Mouse (Mus musculus) macrophage (primary cell): ENCODE measurements at regions not wholly inside any gene's neighbourhood (a gene's known extent, or its start where the extent isn't known, plus 50 kb on each side); places are given as distances from the start of the nearest gene placed in this dataset.

Source experiments
- H3K27ac ChIP-seq: fragments of 350-480 bp; formaldehyde crosslinking; 2 replicates; pipeline ENCODE4 v1.9.0; 2021
- H3K36me3 ChIP-seq: fragments of 350-480 bp; formaldehyde crosslinking; 2 replicates; pipeline ENCODE4 v1.9.0; 2021; ENCODE audit errors: inconsistent target
- H3K4me3 ChIP-seq: fragments of 350-480 bp; formaldehyde crosslinking; 2 replicates; pipeline ENCODE4 v1.9.0; 2021; ENCODE audit errors: inconsistent target
- H3K79me2 ChIP-seq: fragments of 350-480 bp; formaldehyde crosslinking; 2 replicates; pipeline ENCODE4 v1.9.0; 2021; ENCODE audit errors: inconsistent target
- WGBS: methylation state at CpG from one replicate; pipeline ENCODE4 v1.1.7; 2026; ENCODE audit warnings: inconsistent platforms; ENCODE audit not compliant: missing documents; 5-methylcytosine and 5-hydroxymethylcytosine counted together

DNA sequence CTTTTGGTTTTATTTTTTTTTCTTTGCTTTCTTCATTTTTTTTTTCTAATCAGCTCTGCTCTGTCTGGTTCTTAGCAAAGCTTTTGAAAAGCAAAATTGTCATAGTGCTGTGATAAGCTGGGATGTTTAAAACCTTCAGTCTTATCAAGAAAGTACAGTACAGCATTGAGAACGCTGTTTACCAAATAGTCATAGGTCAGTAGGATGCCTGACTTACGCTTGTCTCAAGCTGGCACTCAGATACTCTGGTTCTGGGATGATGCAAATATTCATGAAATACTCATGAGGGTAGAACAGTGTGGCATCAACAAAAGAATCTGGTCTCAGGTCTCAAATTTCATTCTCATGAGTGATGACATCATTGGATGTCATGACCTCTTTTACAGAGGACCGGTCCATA lies 166.1 kb upstream of the Krr1 start:
- 97% methylated on average over 3 of the region's 3 CpGs for WGBS
- no peaks in the 10 kb centered on the region for H3K36me3 ChIP-seq
- H3K27ac ChIP-seq = no peak overlapping the region
- H3K4me3 ChIP-seq = no peak overlapping the region
- H3K79me2 ChIP-seq = no peaks in the 10 kb centered on the region

DNA sequence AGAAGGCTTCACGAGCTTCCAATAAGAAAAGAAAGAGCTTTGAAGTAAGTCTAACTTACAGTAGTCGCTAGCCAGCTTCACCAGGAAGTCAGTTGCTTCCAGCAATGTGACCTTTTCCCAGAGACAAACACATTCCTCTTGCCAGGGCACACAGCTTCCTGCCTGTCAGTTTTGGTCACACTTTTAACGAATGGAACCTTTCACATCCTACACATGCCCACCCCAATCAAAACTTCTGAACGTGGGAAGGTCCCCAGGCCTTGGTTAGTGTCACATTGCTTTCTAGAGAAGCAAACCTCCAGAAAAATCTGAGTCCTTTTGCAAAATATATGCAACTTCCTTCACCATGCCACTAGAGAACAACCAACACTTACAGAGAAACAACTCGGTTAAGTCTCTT lies 165.5 kb upstream of the Krr1 start:
- Histone ChIP-seq H3K27ac (no peak overlapping the region), H3K4me3 (no peak overlapping the region), H3K36me3 (no peaks in the 10 kb centered on the region), H3K79me2 (no peaks in the 10 kb centered on the region)
- 20% methylated on average over 5 of the region's 5 CpGs for WGBS

DNA sequence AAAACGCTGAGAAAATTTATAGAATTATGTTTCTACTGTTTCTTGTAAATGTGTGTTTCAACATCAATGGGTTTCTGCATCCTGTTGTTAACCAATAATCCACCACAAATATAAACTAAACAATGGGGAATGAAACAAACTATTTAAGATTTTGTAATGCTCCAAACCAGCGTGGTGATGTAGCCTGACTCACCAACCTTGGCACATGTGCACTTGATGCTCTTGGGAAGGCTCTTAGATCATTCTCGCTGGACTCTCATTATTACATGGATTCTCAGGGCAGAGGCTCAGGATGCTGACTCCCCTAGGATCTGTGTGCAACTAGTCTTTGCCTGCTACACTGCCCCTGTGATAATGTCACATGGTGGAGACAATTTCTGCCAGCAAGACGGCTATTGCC lies 158.7 kb upstream of the Krr1 start:
- no peaks in the 10 kb centered on the region for H3K36me3 ChIP-seq
- no peak overlapping the region for H3K4me3 ChIP-seq
- no peak overlapping the region for H3K27ac ChIP-seq
- H3K79me2 ChIP-seq = no peaks in the 10 kb centered on the region
- 74% methylated on average over 3 of the region's 4 CpGs for WGBS

DNA sequence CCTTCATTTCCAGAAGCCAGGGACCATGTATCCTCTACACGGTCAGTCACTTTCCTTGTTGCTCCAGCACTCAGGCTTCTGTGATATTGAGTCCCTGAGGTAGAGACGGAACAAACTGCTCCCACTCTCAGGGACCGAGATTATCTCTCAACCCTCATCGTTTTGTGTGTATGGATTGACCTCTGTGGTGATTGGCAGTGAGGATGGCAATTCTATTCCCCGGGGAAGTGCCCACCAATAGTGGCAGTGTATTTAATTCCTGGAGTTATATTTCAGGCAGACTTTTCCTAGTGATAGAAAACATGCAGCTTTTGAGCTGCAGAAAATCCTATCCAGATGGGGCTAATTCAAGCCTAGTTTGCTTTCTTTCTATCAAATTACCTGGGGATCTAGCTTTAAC lies 157.8 kb upstream of the Krr1 start:
- Histone ChIP-seq H3K79me2 (no peaks in the 10 kb centered on the region), H3K36me3 (no peaks in the 10 kb centered on the region), H3K4me3 (no peak overlapping the region), H3K27ac (no peak overlapping the region)
- 90% methylated on average over 5 of the region's 5 CpGs for WGBS

DNA sequence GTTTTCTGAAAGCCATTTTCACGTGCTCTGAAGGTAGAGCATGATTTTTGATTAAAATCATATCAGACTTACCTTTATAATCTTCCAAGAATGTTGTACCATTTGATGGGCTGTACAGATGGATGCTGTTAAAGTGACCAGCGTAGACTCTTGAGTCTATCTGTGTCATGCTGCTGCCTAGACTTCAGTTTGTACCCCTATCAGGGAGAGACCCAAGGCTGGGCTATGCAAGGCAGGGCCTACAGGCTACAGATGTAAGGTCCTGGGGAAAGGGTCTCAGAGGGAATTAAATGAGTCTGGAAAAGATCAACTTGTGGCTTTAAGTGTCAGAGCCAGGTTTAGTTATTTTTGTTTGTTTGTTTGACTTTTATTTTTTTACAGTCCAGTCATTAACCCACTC lies 157.3 kb upstream of the Krr1 start:
- no peak overlapping the region for H3K4me3 ChIP-seq
- H3K27ac ChIP-seq = no peak overlapping the region
- H3K36me3 ChIP-seq = no peaks in the 10 kb centered on the region
- WGBS = 81% methylated on average over 2 of the region's 2 CpGs
- H3K79me2 ChIP-seq = no peaks in the 10 kb centered on the region

DNA sequence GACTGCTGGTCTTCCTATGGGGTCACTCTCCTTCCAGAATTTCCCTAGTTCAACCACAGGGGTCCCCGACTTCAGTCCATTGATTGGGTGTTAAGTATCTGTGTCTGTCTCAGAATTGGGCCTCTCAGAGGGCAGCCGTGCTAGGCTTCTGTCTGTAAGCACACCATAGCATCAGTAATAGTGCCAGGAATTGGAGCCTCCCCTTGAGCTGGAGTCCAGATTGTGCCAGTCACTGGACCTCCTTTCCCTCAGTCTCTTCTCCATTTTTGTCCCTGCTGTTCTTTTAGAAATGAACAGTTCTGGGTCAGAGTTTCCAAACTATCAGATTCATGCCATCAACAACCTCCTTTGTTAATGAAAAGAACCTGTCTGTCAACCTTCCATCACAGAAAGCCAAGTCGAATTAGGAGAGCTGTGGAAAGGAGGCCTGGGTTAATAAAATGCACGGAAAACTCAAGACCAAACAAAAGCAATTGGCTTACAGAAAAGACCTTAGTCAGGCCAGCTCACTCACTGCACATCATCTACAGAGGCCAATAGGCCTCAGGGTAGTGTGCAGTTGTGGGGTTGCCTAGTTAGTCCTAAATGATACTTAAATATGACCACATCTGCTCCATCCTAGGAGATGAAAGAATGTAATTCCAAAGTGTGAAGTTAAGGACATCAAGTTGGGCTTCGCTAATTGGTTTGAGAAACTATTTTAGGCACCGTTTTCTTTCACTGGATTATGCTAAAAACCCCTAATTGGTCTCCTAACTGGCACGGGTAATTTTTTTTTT lies 156.5 kb upstream of the Krr1 start:
- Histone ChIP-seq H3K27ac (no peak overlapping the region), H3K79me2 (no peaks in the 10 kb centered on the region), H3K36me3 (no peaks in the 10 kb centered on the region), H3K4me3 (no peak overlapping the region)
- 91% methylated on average over 7 of the region's 7 CpGs for WGBS

DNA sequence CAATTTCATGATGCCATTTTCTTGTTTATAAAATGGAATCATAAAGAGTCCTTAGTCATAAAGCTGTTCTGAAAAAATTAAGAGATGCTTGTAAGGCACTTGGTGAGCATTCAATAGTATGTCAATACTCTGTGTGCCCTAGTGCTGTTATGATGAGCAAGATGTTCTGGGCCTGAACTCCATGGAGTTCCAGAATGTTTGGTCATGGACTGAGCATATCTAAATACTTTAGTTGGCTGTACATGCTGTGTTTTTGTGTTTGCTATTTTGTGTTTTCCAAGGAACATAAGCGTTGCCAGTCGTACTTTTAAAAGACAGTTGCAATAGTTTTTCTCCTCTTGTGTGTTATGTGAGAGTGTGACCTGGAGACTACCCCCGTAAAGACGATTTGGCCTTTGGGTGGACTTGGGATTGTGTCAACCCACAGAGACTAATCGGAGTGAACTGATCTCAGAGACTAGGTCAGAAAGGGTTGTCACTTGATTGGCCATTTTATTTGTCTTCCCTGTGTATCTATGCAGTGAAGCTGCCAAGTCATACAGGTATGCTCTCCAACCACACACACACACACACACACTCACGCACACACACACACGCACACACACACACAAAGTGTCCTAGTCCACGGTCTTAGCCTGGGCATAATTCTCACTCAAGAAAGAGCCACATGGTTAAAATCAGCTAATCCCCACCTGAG lies 152.6 kb upstream of the Krr1 start:
- no peaks in the 10 kb centered on the region for H3K79me2 ChIP-seq
- H3K36me3 ChIP-seq = no peaks in the 10 kb centered on the region
- no peak overlapping the region for H3K27ac ChIP-seq
- H3K4me3 ChIP-seq = no peak overlapping the region
- 94% methylated on average over 8 of the region's 8 CpGs for WGBS

DNA sequence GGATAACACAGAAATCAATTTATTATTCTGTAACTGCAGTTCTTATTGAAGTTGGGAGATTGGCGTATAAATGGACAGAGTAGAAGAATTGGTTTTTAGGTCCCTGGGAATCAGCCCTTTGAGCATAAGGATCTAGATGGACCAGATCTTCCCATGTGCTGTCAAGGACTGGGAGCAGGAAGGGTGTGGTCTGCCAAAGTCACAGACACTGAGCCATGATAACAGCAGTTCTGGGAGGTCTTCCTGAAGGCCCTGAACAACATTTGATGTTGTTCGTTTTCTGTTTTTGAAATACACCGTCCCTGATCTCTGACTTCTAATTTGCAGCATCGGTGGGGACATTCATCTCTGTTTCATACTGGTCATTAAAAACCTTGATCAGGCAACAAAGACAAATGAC lies 147.6 kb upstream of the Krr1 start:
- H3K27ac ChIP-seq = no peak overlapping the region
- no peaks in the 10 kb centered on the region for H3K79me2 ChIP-seq
- no peak overlapping the region for H3K4me3 ChIP-seq
- H3K36me3 ChIP-seq = no peaks in the 10 kb centered on the region
- WGBS = 88% methylated on average over 4 of the region's 4 CpGs

DNA sequence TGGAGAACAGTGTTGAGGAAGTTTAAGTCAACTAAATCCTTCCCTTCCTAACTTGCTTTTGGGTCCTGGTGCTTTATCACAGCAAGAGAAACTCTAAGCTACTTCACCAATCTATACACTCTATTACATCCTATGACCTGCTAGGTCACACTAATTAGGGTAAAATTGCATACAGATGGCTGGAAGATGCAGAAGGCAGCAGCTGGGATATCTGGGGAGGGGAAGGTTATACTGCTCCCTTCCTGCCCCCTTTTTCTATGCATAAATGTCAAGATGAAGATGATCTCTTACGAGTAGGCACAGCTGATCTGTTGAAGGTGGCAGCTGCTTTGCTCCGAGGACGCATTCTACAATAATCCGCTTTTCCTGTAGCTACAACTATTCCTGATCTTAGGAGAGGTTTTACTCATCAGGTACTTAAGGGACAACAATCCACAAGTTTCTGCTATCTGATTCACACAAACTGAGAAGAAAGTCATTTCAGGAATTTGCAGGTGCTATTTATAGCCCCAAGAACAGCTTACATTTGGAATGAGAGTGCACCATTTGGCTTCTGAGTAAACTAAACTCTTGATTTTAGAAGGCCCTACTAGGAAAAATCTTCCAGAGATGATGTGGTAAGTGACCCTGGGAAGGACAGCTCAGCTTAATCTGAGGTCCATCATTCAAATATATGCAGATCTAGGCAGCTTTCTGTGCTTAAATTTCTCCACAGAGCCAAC lies 146.3 kb upstream of the Krr1 start:
- no peak overlapping the region for H3K27ac ChIP-seq
- 98% methylated on average over 4 of the region's 4 CpGs for WGBS

DNA sequence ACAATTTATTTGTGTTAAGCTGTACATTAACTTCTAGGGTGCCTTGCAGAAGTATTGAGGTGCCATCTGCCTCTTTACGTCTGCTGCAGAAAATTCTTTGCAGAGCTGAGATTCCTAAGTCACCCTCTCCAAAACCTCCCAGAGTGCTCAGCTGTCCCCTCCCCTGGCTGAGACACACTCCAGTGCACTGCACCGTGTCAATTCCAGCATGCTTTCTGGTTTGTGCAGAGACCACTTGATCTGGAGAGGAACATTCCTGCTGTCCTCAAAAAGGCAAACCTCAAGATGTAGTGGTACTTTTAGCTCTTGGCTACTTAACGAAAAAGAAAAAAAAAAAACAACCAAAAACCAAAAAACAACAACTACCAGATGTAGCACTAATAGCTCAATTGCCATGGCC lies 145.2 kb upstream of the Krr1 start:
- 94% methylated on average over 2 of the region's 3 CpGs for WGBS
- H3K79me2 ChIP-seq = no peaks in the 10 kb centered on the region
- H3K4me3 ChIP-seq = no peak overlapping the region
- H3K27ac ChIP-seq = no peak overlapping the region
- no peaks in the 10 kb centered on the region for H3K36me3 ChIP-seq

More for the DNA sequence above, 146.3 kb upstream of the Krr1 start:
- no peak overlapping the region for H3K4me3 ChIP-seq
- H3K36me3 ChIP-seq = no peaks in the 10 kb centered on the region
- no peaks in the 10 kb centered on the region for H3K79me2 ChIP-seq

DNA sequence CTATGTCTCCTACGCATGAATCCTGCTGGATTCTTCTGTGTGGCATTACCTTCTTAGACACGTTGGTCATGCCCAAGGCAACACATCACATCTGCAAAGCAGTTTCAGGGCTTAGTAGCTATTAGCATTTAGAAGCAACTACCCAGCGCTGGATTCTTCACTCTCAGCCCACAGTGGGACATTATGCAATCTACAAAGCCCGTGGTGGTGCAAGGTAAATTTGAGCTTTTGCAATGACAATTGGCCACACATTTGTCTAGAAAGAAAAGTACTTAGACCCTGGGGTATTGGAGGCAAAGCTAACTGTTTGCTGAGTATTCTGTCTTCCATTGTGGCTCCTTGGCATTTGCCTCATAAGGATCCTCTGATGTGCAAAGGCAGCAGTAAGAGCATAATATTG lies 144.5 kb upstream of the Krr1 start:
- Histone ChIP-seq H3K79me2 (no peaks in the 10 kb centered on the region), H3K36me3 (no peaks in the 10 kb centered on the region), H3K27ac (no peak overlapping the region), H3K4me3 (no peak overlapping the region)
- WGBS = 41% methylated on average over 4 of the region's 4 CpGs

DNA sequence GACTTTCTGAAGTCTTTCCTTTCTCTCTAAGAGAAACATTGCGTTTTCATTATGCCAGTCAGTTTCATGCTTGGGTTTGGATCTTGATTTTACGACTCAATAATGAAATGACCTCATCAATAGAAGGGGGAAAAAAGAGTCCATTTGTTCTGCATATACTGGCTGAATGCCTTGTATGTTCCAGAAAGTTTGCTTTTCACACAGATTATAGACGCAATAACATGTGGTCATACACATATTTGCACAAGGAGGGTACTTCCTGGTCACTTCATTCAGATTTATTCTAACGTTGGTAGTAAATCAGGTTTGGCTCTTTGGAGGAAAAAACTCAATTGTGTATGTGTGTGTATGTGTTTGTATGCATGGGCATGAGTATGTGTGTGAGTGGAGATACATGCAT lies 143.9 kb upstream of the Krr1 start:
- no peak overlapping the region for H3K4me3 ChIP-seq
- WGBS = 90% methylated on average over 4 of the region's 4 CpGs
- H3K79me2 ChIP-seq = no peaks in the 10 kb centered on the region
- H3K36me3 ChIP-seq = no peaks in the 10 kb centered on the region
- H3K27ac ChIP-seq = no peak overlapping the region

DNA sequence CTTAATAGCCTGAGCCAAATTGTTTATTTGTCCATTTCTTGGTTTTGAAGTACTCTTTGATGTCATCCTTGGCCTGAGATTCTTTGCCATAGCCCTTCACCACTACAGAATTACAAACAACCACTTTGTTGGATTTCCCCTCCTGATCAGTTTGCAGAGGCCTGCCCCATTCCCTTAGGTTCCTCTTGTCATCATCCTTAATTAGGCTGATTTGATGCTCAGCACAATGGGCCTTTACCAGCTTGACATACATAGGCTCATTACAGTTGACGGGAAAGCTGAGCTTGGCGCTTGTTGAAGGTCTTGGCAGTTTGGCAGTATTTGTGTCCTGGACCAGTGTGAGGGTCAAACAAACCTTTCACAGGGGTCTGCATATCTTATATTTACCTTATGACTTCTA lies 143.2 kb upstream of the Krr1 start:
- H3K79me2 ChIP-seq = no peaks in the 10 kb centered on the region
- WGBS = 100% methylated on average over 2 of the region's 2 CpGs
- H3K4me3 ChIP-seq = no peak overlapping the region
- no peak overlapping the region for H3K27ac ChIP-seq
- H3K36me3 ChIP-seq = no peaks in the 10 kb centered on the region

DNA sequence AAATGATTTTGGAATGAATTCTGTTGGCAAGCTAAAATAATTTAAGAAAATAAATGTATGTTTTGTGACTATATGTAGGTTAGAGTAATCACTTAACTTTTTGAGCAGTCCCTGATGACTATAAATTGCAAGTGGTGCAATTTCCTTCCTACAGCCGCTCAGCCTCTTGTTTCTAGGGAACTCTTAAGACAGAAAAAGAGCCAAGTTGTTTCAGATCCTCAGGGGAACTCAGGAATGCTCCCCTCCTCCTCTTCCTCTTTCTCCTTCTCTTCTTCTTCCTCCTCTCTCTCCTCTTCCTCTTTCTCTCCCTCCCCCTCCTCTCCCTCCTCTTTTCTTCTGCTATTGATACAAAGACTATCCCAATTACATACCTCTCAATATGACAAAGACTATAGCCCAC lies 141.4 kb upstream of the Krr1 start:
- WGBS = 0% methylated on average over 1 of the region's 1 CpGs
- no peaks in the 10 kb centered on the region for H3K36me3 ChIP-seq
- no peak overlapping the region for H3K4me3 ChIP-seq
- H3K27ac ChIP-seq = no peak overlapping the region
- H3K79me2 ChIP-seq = no peaks in the 10 kb centered on the region

DNA sequence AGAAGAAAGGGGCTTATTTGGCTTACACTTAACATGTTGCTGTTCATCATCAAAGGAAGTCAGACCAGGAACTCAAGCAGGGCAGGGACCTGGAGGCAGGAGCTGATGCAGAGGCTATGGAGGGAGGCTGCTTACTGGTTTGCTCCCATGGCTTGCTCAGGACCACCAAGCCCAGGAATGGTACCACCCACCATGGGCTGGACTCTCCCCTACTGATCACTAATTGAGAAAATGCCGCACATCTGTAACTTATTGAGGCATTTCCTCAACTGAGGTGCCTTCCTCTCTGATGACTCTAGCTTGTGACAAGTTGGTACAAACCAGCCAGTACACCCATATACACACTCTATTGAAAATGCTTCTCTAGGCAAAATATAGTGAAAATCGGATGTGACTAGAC lies 138.9 kb upstream of the Krr1 start:
- Histone ChIP-seq H3K79me2 (no peaks in the 10 kb centered on the region), H3K36me3 (no peaks in the 10 kb centered on the region), H3K4me3 (no peak overlapping the region), H3K27ac (no peak overlapping the region)
- WGBS = 89% methylated on average over 2 of the region's 2 CpGs
